Mouse (Mus musculus) mouse embryonic stem cell (cell line): ENCODE data around the gene Chchd6.

Experiments used
- in situ Hi-C, 2 experiments: fragments of 300-500 bp; cut with MboI; formaldehyde crosslinking; loops; 1 replicate in 1 of 2; 3 replicates in 1 of 2; pipeline ENCODE4 v1.14.3; 2019 to 2020; ENCODE audit warnings: low sequenced_read_pairs in 2 of 2, low pct_unique_long_range_greater_than_20kb in 1 of 2, mixed read lengths in 1 of 2; ENCODE audit not compliant: unreplicated experiment in 1 of 2

Gene Chchd6

DNA sequence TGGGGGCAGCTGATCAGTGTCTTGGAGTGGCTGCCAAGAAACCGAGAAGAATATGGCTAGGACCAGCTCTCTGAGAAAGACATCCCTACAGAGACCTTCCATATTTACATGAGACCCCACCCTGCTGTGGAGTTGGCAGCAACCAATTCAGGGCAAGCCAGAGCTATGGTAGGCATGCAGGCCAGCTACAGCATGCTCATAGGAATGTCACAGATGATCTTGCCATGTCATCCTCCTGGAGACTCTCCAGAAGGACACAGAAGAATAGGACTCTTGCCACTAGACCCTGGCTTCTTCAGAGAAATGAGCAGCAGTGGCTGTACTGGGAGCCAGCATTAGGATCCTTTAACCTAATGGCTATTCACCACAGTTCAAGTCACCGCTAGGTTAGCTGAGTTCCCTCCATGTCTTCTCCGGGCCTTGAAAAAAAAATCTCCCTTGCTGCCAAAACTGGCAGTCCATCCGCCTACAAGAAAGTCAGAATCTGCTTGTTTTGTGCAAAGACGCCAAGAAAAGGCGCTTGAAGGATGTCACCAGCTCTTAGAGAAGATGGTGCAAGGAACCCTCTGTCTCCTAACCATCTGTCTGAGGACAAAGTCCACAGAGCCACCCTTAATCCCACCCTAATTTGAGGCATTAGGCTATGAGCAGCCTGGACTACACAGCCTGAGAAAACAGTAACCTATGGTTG, 43.0 kb downstream of the Chchd6 start:
- in situ Hi-C loops = loop anchor here in 1 of 2 experiments (5.0 kb wide), 1 partner anchor 190 kb away; the partner anchor contains the start of gene Plxna1

DNA sequence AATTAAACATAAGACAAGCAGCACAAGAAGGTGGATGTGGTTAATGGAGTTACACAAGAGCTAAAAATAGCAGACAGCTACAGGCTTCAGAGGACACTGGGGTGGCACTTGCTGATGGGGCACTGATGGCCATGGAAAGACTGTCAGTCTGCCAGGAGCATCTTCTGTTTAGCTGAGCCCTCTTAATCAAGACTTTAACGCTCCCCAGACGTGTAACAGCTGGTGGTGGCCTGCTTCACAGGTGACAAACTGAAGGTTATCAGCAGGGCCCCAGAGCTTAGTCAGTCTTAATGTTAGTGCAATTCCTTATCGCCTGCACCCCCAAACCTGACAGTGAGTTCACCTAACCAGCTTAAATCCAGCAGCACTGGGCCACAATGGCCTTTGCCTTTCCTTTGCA, 46.3 kb downstream of the Chchd6 start:
- in situ Hi-C loops = no loop called here

DNA sequence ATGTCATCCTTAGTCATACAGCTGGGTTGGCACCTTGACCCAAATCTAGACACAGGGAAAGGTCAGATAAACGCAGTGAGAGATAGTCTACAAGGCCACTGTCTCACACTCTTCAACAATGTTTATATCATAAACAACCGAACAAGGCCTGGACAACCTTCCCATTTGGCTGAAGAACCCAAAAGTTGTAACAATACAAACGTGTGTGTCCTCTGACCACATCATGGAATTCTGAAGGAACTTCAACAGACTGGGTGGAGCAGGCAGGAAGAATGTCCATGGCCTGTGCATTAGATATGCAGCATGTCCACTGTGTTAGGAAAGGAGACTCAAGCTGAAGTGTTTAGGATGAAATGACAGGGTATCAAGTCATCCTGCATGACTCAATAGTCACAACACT, 47.5 kb downstream of the Chchd6 start:
- in situ Hi-C loops = no loop called here

DNA sequence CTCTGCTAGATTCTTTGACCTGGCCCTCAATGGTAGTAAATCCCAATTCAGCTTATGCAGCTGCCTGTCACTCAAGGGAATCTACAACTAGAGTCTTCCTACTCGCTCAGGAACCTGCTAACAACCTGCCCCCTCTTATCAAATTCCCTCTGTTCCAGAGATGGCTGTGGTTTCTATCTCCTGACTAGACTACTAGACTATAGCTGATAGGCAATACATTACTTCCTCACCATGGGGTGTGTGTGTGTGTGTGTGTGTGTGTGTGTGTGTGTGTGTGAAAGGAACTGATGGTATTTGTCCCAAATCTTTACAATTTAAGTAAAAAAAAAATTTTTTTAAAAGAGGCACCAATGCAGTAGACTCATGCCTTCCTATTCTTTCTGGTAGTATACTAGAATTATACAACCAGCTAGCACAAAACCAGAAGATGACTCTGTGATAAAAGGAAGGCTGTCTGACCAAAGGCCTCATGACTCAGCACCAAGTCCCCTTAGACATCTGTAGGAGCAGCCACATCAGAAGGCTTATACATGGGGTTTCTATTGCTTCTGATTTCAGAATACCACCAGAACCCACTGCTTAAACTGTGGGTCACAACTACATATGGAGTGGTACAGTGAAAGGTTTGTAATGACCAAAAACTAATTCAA, 57.2 kb downstream of the Chchd6 start:
- in situ Hi-C loops = no loop called here

DNA sequence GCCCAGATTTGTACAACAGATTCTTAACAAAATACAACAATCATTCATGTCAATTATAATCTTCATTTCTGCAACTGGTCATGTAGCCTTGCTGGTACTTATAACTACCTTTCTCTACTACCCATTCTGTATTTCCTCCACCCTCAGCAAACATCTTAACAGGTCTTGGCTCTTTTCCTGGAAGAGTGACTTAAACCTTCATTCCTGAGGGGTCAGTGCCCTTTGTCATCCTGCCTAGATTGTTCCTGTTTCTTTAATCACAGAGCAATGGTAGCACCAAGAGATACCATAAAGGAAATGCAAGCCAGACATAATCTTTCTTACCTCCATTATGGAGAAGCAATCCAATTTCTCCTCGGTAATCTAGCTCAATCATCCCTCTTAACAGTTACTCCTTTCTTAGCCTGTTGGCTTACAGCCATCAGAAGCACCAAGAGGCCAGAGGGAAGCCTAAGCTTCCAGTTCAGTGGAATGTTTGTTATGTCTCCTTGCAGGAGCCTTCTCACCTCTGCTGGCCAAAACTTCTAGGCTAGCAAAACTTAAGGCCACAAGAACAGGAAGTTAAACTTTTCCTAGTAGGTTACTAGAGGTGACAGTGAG, 59.7 kb downstream of the Chchd6 start:
- in situ Hi-C loops = no loop called here

DNA sequence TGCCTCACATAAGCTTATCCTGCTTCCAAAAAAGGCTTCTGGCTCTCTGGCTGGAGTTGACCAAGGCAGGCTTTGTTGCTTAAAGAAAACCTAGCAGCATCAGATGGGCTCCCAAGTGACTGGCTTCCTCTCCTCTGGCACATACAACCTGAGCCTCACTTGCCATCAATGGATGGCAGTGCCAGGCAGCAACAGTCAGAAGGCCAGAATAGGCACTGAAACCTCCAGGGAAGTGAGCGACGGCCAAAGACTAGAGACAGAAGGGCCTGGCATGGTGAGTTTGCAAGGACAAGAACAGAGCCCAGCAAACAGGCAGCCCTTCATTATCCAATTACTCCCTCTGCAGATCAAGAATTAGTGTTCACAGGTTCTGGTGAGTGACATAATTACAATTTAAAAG, 70.7 kb downstream of the Chchd6 start:
- in situ Hi-C loops = no loop called here

DNA sequence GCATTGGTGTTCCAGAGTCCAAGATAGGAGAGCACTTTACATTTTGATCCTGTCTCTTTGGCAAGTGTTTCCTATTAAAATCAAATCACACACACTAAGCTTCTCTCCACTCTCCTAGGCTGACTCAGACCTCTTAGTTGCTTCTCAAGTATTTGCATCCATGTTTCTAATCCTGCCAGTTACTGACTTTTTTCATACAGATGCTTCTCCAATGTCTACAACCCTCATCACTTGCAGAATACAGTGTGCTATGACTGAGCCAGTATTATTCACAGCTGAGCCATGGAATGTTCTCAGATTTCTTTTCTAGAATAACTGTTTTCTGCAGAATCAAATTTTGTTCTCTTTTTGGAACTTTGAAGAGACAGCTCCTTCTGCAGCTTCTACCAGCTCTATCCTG, 85.3 kb downstream of the Chchd6 start:
- in situ Hi-C loops = no loop called here

DNA sequence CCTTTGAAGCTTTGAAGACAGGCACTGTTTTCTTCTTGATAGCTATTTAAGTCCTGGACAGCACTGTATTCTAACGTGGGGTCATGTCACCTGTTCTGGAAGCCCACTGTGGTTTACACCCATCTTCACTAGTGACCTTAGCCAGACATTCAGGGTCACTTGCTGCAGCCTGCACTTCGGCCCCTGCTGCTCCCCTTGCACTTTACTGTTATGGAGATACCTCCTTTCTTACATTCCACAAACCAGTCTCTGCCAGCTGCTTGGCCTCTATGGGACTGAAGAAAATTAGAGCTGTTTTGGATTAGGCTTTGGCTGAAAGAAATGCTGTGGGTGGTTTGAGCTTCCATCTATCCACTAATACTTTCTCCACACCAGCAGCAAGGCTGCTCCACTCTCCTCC, 86.7 kb downstream of the Chchd6 start:
- in situ Hi-C loops = no loop called here

DNA sequence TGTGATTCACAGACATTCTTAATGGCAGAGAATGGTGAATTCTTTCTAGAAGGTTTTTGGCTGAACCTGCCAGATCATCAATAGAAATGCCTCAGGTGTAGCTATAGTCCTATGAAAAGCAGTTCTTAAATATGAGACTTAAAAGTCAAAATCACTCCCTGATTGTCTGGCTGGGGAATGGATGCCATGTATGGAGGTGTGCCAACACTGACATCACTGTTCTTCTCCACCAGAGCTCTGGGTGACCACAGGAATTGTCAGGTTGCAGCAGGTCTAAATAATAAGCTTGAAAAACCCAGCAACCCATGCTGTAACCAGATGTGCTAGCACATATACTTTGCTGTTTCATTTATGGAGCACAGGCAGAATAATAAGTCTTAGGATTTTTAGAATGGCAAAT, 87.2 kb downstream of the Chchd6 start:
- in situ Hi-C loops = no loop called here

DNA sequence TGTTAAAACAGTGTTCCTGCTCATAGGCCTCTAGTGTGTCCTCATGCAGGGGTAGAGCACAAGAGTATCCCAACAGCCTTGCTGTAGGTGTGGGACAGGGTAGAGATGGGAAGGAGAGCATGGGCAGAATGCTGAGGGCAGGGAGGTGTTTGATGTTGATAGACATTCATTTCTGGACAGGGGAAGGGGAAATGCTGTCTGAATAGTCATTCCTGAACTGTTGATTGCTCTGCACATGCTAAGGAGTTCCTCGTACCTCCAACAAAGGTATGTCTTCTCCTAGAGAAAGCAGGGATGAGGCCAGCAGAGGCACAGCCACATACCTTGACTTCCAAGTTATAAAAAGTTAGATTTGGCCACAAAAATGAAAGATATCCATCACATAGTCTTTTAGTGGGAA, 95.5 kb downstream of the Chchd6 start:
- in situ Hi-C loops = no loop called here

DNA sequence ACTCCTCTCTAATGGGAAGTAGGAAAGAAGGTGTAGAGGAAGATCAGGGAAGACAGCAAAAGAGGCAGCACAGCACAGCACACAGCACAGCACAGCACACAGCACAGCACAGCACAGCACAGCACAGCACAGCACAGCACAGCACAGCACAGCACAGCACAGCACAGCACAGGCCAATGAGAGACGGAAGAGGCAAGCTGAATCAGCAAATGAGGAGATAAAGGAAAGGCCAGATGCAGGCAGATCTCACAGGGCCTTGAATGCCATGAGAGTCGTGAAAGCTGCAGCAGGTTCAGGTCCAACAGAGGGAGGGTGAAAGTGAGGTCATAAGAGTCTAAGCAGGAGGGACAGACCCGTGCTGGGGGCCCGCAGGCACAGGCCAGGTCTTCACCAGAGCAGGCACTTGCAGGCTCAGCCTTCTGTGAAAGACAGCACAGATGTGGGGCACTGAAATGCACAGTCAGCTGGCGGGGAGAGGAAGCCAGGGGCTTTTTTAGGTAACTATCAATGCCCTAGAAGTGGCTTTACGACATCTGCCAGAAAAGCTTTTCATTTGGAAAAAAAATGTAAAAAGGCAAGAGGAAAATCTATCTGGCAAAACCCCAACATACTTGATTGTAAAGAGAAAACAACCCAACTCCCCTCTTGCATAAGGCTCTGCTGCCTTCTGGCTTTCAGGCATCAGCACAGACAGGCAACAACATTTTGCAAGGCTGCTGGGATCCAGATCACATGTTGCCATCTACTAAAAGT, 96.5 kb downstream of the Chchd6 start:
- in situ Hi-C loops = no loop called here

DNA sequence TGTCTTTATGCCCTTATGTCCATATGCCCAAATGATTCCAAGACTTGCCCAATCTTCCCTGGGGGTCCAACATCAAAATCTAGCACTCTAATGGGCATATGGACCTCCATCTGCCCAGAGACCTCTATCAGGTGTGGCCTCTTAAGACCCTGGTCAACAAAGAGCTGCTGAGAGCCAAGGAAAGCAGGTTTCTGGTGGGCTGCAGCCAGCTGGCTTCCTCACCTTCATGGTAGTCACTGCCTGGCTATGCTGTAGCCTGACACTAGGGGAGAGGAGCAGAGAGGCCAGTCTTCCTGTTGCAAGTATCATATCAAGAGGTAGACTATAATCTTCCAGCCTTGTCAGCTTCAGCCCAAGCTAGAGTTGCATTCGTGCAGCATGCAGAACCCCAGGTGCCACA, 98.5 kb downstream of the Chchd6 start:
- in situ Hi-C loops = no loop called here

DNA sequence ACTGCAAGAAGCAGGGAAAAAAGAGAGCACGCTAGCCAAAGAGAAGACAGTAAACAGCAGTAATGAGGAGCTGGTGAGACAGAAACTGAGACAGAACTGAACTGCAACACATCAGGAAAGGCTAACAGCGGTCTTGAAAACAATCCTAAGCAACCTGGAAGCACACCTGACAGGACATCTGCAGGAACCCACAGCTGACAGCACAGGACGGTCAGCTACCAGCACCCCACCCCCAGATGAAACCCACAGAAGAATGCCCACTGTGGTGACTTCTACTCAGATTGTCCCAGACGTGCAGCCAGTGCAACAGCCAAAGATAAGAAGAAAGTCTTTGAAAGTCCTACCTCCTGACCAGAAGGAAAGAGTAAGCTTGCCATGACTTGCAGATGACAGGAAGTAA, 103.1 kb downstream of the Chchd6 start:
- in situ Hi-C loops = no loop called here

DNA sequence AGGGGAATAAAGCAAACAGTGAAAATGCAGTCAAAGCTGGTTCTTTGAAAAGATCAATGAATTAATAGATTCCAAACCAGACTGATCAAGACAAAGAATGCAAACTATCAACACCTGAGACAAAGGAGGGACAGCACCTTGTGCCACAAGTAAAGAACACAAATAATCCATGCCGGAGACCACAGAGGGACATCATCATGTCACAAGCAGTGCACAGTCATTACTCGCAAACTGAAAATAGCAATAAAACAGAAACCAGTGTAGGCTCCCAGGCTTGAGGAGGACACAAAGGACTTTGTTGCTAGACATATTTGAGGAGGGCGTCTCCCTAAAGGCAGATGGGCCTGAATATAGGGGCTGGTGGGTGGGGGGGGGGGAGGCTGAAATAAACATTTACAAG, 105.1 kb downstream of the Chchd6 start:
- in situ Hi-C loops = no loop called here

DNA sequence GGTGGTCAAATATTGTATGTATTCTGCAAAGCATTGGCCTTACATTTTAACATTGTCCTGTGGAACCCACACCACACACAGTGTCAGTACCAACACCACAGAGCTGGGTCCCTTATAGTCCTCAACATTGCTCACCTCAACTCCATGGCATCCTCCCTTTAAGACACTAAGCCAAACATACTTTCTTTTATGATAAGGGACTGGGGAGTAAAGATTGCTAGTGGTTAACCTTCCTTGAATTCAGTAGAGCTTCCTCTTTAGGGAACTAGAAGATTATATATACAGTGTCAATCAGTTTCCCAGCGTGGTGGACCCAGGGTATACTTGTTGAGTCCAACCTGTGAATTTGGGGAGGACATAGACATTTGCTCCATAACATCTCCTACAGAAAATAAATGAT, 105.9 kb downstream of the Chchd6 start:
- in situ Hi-C loops = no loop called here

DNA sequence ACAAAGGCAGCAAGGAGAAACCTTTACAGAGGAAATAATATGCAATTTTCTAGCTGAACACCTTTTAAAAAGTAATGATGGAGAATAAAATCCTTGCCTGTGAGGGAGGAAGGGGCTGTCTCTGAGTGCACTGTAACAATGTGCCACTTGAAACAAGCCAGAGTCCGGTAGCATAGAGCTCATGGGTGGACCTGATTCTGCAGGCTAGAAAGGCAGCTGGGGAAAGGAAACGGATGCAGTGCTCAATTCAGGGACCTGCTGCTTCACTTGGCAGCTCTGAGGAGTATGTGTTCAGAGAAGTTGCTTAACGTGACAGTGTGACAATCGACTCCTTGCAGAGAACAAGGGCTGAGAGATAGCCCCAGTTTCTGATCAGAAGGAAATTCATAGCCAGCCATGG, 109.4 kb downstream of the Chchd6 start:
- in situ Hi-C loops = no loop called here

DNA sequence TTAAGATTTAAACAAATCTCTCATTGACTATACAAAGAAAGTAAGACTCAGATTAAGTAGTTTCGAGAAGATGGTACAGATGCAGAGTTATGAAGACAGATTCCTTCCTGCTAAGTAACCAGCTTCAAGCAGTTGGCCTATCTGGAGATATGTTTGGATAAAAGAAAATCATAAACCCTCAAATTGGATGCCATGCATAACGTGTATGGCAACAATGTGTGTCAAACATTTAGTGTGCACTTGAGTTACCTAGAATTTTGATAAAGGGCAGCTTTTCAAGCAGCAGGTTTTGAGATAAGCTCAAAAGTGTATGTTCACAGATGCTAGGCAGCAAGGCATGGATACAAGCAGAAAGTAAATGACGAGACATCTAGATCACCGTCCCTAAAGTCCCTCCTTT, 114.3 kb downstream of the Chchd6 start:
- in situ Hi-C loops = no loop called here

DNA sequence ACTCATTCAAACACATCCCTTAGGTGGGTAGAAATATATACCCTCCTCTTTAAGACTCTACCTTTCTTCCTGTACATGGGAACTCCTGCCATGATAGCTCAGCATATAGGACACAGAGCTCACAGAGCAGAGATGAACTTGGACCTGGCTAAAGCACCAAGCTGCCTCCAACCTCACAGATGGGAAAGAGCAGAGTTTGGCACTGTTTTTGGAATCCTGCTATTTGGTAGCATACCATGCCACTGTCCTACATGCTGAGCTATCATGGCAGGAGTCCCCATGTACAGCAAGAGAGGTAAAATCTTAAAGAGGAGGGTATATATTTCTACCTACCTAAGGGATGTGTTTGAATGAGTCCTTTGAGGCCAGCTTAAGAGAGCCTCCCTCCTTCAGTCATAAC, 127.5 kb downstream of the Chchd6 start:
- in situ Hi-C loops = no loop called here

DNA sequence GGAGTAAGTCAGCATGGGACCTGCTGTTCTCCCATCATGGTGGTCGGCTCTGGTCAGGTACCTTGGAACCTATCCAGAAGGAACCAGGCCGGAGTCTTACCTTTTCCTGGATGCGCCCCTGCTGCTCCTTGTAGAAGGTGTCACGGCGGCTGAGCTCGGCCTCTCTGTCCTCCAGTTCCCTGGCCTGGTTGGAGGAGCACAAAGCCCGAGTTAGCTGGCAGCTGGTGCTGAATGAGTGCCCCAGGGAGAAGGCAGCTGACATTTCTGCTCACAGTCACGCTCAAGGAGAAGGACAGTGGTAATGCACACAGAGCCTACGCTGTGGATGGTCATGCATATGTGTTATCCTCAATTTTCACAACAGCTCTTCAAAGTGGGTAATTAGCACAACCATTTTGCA, 128.2 kb downstream of the Chchd6 start:
- in situ Hi-C loops = no loop called here
